9 mouse cellular contexts compared by ENCODE assay signal in the genomic region with DNA sequence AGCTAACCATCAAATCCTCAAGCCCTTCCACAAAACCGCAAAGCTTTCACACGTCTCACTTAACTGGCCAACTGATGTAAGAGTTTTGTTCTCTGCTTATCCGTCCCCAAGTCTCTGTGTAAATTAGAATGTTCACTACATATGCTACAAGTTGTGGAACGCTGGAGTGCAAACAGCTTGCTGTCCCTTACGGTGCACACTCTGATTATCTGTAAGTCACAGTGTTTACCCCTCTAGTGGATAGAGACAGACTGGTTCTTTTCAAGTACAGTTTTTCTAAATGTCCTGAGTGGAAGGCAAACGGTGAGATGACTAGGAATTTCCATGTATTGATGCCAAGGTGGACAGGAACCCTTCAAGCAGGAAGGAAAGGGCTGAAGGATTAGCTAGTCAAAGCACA. TPM values are rescaled to one million over a fixed set of nuclear protein-coding genes. Genes with fewer than 3 reads are reported as not detected.
A peak's percentile ranks its signal among the peaks of the same experiment; 100 is the strongest.
DNase-seq lines count a peak whose midpoint lies in the region; ATAC-seq lines count a peak whose summit lies in the region.
"Had no signal": no experiment of that assay in that cellular context is flagged by ENCODE, and none has a peak within 500 bp of the region (broad histone marks: within the 10 kb centered on the region; RNA-seq: fewer than 3 reads in every experiment).

No protein-coding gene starts in this region.

- peak overlapping the region; percentile 33; the same call in 1 of the 2 replicates for H3K4me2 ChIP-seq in limb, embryonic 11.5 days (ENCODE audit: low read depth, severe bottlenecking)
- peak overlapping the region; percentile 25 for H3K4me2 ChIP-seq in embryonic facial prominence, embryonic 15.5 days (replicated peaks)
- H3K4me2 ChIP-seq in hindbrain, embryonic 16.5 days (ENCODE audit: low read length): peak overlapping the region; percentile 44
- peak overlapping the region; percentile 43 for H3K4me2 ChIP-seq in neural tube, embryonic 13.5 days

- DNase-seq in limb, embryonic 11.5 days (ENCODE audit: low spot score): no peak
- no peak for DNase-seq in limb, embryonic 10.5 days (ENCODE audit: low spot score)
- DNase-seq in adrenal gland, adult (ENCODE audit: inconsistent age in 2 of 2, low spot score in 1 of 2): no peak
- no peak for DNase-seq in lung, adult 18-20 months
- DNase-seq: gastrocnemius, postnatal 25 days had no signal

- ATAC-seq in limb, embryonic 11.5 days (ENCODE audit: insufficient number of reproducible peaks, low FRiP score, low TSS enrichment, low read depth): no peak
- no peak for ATAC-seq in embryonic facial prominence, embryonic 15.5 days (ENCODE audit: insufficient number of reproducible peaks, low FRiP score, low TSS enrichment, low read depth)
- ATAC-seq in hindbrain, embryonic 16.5 days: 0 out of 2 replicates have a peak, but pooled peaks have one; percentile 6
- ATAC-seq in neural tube, embryonic 13.5 days (ENCODE audit: low read depth): no peak; the same call in 1 of the 2 replicates
- ATAC-seq in activated CD4-positive, CD25-positive, alpha-beta regulatory T cell, adult 4 months: no peak

- no peaks in the 10 kb centered on the region for H3K9me3 ChIP-seq in limb, embryonic 11.5 days (ENCODE audit: control insufficient read depth, low read length)
- no peaks in the 10 kb centered on the region for H3K9me3 ChIP-seq in limb, embryonic 10.5 days (replicated peaks)
- no peaks in the 10 kb centered on the region for H3K9me3 ChIP-seq in embryonic facial prominence, embryonic 15.5 days (replicated peaks)
- no peaks in the 10 kb centered on the region for H3K9me3 ChIP-seq in hindbrain, embryonic 16.5 days (ENCODE audit: control insufficient read depth, low read length)
- no peaks in the 10 kb centered on the region for H3K9me3 ChIP-seq in neural tube, embryonic 13.5 days

- H3K27ac ChIP-seq in limb, embryonic 11.5 days (replicated peaks; ENCODE audit: low read depth, low read length): no peak overlapping the region
- H3K27ac ChIP-seq in limb, embryonic 10.5 days: no peak overlapping the region
- H3K27ac ChIP-seq in embryonic facial prominence, embryonic 15.5 days (replicated peaks): no peak overlapping the region
- H3K27ac ChIP-seq in hindbrain, embryonic 16.5 days (ENCODE audit: low read depth, low read length): no peak overlapping the region
- H3K27ac ChIP-seq in neural tube, embryonic 13.5 days (replicated peaks): no peak overlapping the region

- H3K27me3 ChIP-seq in limb, embryonic 11.5 days (ENCODE audit: control insufficient read depth, insufficient read depth, low read length): no peaks in the 10 kb centered on the region
- H3K27me3 ChIP-seq in limb, embryonic 10.5 days (ENCODE audit: low read depth, poor library complexity, severe bottlenecking): no peaks in the 10 kb centered on the region
- no peaks in the 10 kb centered on the region for H3K27me3 ChIP-seq in embryonic facial prominence, embryonic 15.5 days
- H3K27me3 ChIP-seq in hindbrain, embryonic 16.5 days (replicated peaks; ENCODE audit: control insufficient read depth, insufficient read depth, low read length): no peaks in the 10 kb centered on the region
- no peaks in the 10 kb centered on the region for H3K27me3 ChIP-seq in neural tube, embryonic 13.5 days

- no peaks in the 10 kb centered on the region for H3K4me1 ChIP-seq in limb, embryonic 11.5 days (ENCODE audit: control insufficient read depth, insufficient read depth, low read length)
- peaks cover 9% of the 10 kb centered on the region for H3K4me1 ChIP-seq in limb, embryonic 10.5 days
- no peaks in the 10 kb centered on the region for H3K4me1 ChIP-seq in embryonic facial prominence, embryonic 15.5 days
- H3K4me1 ChIP-seq in hindbrain, embryonic 16.5 days (ENCODE audit: control insufficient read depth, insufficient read depth, low read depth, low read length): no peaks in the 10 kb centered on the region
- H3K4me1 ChIP-seq in neural tube, embryonic 13.5 days (replicated peaks): peaks cover 14% of the 10 kb centered on the region

- H3K36me3 ChIP-seq in limb, embryonic 11.5 days (ENCODE audit: control insufficient read depth, insufficient read depth, low read length): no peaks in the 10 kb centered on the region
- H3K36me3 ChIP-seq in limb, embryonic 10.5 days: no peaks in the 10 kb centered on the region
- no peaks in the 10 kb centered on the region for H3K36me3 ChIP-seq in embryonic facial prominence, embryonic 15.5 days
- no peaks in the 10 kb centered on the region for H3K36me3 ChIP-seq in hindbrain, embryonic 16.5 days (ENCODE audit: control insufficient read depth, insufficient read depth, low read length)
- no peaks in the 10 kb centered on the region for H3K36me3 ChIP-seq in neural tube, embryonic 13.5 days

- no peak overlapping the region for H3K9ac ChIP-seq in limb, embryonic 11.5 days (ENCODE audit: low read length)
- no peak overlapping the region for H3K9ac ChIP-seq in embryonic facial prominence, embryonic 15.5 days
- no peak overlapping the region for H3K9ac ChIP-seq in hindbrain, embryonic 16.5 days (ENCODE audit: low read depth, low read length)
- H3K9ac ChIP-seq in neural tube, embryonic 13.5 days: no peak overlapping the region

- no peak overlapping the region for H3K4me3 ChIP-seq in limb, embryonic 11.5 days (ENCODE audit: low read depth, low read length)
- no peak overlapping the region for H3K4me3 ChIP-seq in limb, embryonic 10.5 days
- H3K4me3 ChIP-seq in embryonic facial prominence, embryonic 15.5 days (replicated peaks): no peak overlapping the region
- peak overlapping the region; percentile 14 for H3K4me3 ChIP-seq in hindbrain, embryonic 16.5 days (ENCODE audit: low read length)
- no peak overlapping the region for H3K4me3 ChIP-seq in neural tube, embryonic 13.5 days

- 43% methylated on average over 6 of the region's 6 CpGs for WGBS in limb, embryonic 11.5 days
- 47% methylated on average over 6 of the region's 6 CpGs for WGBS in limb, embryonic 10.5 days
- WGBS in embryonic facial prominence, embryonic 15.5 days: 22% methylated on average over 6 of the region's 6 CpGs
- WGBS in hindbrain, embryonic 16.5 days: 31% methylated on average over 6 of the region's 6 CpGs
- 41% methylated on average over 6 of the region's 6 CpGs for WGBS in neural tube, embryonic 13.5 days

RNA-seq across cellular contexts. Expression of gene Ptprq, which starts 32.1 kb away (rescaled TPM):
- polyA plus RNA-seq in limb, embryonic 11.5 days (2014; fragmentation: Nextera tagmentation; extraction: Ambion mirVana): 0.07 and 0.17 TPM in 2 replicates
- 0.09 and 0.11 TPM in 2 replicates for polyA plus RNA-seq in limb, embryonic 10.5 days (2016; fragmentation: Nextera tagmentation; extraction: Ambion mirVana)
- 0.08 and 0.19 TPM in 2 replicates for polyA plus RNA-seq in embryonic facial prominence, embryonic 15.5 days (2015; fragmentation: Nextera tagmentation; extraction: Ambion mirVana)
- 0.06 and 0.12 TPM in 2 replicates for polyA plus RNA-seq in hindbrain, embryonic 16.5 days (2015; fragmentation: Nextera tagmentation; extraction: Ambion mirVana)
- 0.15 and 0.23 TPM in 2 replicates for polyA plus RNA-seq in neural tube, embryonic 13.5 days (2015; fragmentation: Nextera tagmentation; extraction: Ambion mirVana)
- polyA plus RNA-seq in activated CD4-positive, CD25-positive, alpha-beta regulatory T cell, adult 4 months (2017; shearing (Covaris generic)): not detected
